Mouse (Mus musculus) cerebellum, postnatal 36 days (tissue): ENCODE results near the gene Dpp3.
A peak's percentile ranks its signal among the peaks of the same experiment; 100 is the strongest.
"Not testable (repeated sequence)": the region's sequence is repeated elsewhere in the genome, so short reads cannot be mapped to it uniquely, and the experiment has no call there.

ENCODE experiments used
- DNase-seq, 2 experiments: peaks; one replicate each; pipeline ENCODE4 v3.0.0; 2021 to 2022; ENCODE audit warnings: mixed read lengths in 2 of 2

The Dpp3 gene

DNA sequence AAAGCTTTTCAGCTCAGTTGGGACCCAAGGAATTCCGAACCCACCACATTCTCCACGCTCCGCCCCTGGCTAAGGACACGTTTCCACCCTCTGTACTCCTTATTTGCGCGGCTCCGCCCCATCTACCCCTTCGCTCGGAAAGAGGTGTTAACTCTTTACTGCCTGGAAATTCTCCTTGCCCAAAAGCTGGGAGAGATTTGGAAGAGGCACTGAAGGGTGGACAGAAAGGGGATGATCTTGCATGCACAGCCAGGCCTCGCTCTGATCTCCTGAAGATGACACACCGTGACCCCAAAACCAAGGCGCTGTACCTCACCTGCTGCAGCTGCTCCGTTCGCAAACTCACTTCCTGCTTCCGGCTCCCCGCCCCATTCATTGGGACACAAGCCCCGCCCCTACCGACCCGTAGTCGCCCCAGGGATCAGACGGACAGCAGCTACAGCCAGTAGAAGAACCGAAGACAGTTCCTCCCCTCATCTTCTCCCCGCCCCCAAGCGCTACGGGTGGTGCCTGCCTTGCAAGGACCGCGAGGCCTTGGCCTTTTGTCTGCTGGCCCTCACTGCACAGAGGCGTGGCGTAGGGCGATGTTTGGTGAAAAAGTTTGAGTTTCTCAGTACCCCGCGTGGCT, at the start of gene Dpp3:
Dpp3 (minus strand) TSS at position 384 of the 628 bp plus-strand sequence.
- peak; percentile 97 to 98 for DNase-seq

- DNase-seq = no peak
These were observed 40.1 kb upstream of the Dpp3 start for GRCm38 (mm10) chr19:4968236-4968635.

GRCm38 (mm10) chr19:4961928-4962601, 34.0 kb upstream of the Dpp3 start, which contains the start of gene Mrpl11:
Mrpl11 (plus strand) TSS chr19:4962147.
- peak; percentile 86 to 94 for DNase-seq

- DNase-seq = not testable (repeated sequence)
These were observed 20.6 kb upstream of the Dpp3 start for GRCm38 (mm10) chr19:4948641-4949040.

DNA sequence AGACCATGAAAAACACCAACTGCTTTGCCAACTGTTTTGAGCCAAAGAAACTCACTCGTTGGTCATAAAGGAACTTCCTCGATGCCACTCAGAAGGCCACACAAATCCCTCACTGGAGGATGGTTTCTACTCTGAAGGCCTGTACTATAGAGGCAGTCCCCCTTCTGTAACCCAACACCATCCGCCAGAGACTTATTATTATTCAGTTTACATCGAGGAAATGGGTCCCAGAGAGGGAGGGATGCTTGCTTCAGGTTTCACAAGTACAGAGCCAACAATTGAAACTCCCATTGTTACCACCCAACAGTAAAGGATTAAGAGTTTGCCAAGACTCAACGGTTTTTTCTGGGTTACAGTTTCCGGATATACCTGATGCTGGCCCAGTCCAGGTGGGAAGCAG, 17.5 kb upstream of the Dpp3 start:
- no peak for DNase-seq

GRCm38 (mm10) chr19:4943253-4943588, 15.1 kb upstream of the Dpp3 start:
- DNase-seq = no peak

DNA sequence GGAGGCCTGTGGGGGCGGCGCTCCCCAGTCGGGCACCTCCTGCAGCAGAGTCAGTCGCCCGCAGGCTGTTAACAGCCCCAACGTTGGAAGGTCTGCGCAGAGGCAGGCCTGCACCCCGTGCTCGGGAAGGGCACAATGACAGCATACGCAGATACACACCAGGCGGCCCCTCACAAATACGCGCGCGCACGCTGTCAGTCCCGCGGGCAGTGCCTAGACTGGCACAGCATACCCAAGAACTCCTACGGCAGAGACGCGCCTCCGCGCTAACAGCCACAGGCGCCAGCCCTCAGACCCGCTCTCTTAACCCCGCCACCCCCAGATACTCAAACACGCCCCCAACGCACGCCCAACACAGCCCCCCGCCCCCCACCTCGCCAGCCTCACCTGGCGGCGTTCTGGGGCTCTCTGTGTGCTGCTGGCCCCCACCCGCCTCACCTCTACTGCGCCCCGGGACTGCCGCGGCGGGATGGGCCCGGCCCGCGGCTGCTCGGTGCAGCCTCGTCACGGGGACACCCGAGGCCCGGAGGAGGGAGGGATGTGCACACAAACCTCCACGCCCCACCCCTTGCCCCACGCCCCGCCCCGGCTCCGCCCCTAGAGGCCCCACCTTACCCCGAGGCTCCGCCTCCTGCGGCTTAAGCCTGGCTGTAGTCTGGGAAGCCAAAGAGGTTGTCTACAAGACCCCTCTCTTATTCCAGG, 14.6 kb upstream of the Dpp3 start, which contains the start of gene Peli3:
Peli3 (minus strand) TSS at position 577 of the 702 bp plus-strand sequence.
- peak; percentile 76 to 89 for DNase-seq

- DNase-seq = peak; percentile 18 to 30
These were observed 9.6 kb upstream of the Dpp3 start for GRCm38 (mm10) chr19:4937444-4938310.

- no peak for DNase-seq
These were observed 8.8 kb upstream of the Dpp3 start for GRCm38 (mm10) chr19:4936896-4937295.

DNA sequence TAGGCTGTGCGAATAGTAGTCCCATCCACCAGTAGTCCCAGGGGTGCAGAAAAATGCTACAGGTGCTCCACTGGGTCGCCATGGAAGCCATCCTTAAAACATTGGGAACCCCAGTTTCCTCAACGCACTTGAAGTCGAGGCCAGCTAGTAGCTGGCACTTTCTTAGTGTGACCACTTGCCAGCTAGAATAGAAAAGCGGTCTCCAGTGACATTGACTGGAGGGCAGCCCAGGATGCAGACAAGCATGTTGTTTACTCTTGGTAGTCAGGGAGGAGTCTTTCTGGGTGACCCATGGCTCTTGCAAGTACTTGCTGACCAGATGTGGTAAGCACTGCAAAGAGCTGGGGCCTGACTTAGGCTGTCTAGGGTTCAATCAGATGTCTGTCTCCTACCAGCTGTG, 694 bp upstream of the Dpp3 start:
- DNase-seq = peak in 1 of 2 experiments; percentile 22

- no peak for DNase-seq
These were observed 2.8 kb downstream of the Dpp3 start for GRCm38 (mm10) chr19:4925121-4925860.

DNA sequence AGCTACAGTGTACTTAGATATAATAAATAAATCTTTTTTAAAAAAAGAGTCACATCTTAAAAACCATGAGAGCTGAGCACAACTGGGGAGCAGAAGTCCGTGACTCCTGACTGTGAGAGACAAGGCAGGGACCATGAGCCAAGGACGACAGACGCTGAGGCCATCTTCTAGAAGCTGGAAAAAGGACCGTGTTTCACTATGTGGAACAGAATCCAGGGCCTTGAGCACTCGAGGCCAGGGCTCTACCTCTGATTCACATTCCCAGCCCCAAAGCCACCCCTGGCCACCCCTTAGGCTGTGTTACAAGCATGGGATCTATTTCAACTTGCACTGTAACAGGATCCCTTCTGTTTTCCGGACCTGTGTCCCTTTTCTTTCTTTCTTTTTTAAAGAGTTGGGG, 8.4 kb downstream of the Dpp3 start:
- no peak for DNase-seq

DNA sequence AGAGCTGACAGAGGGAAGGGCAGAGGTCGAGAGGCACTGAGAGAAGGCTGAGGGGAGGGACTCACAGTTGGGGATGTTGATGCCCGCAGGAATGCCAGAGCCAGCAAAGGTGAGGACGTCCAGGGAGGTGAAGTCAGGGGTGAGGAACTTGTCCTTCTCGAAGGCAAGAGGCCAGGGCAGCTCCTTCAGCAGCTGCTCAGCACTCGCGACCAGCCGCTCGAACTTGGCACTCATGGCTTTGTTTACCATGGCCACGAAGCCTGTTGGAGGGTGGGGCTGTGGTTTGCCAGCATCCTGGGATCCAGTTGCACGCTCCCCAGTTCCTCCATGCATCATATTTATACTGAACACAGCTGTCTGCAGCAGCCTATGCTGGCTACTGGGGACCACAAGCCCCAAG, 11.3 kb downstream of the Dpp3 start:
- no peak for DNase-seq

GRCm38 (mm10) chr19:4915924-4916603, 12.0 kb downstream of the Dpp3 start:
- no peak for DNase-seq

GRCm38 (mm10) chr19:4909376-4909775, 18.7 kb downstream of the Dpp3 start:
- no peak for DNase-seq

- peak in 1 of 2 experiments; percentile 31 for DNase-seq
These were observed 20.0 kb downstream of the Dpp3 start for GRCm38 (mm10) chr19:4908107-4908506.

DNA sequence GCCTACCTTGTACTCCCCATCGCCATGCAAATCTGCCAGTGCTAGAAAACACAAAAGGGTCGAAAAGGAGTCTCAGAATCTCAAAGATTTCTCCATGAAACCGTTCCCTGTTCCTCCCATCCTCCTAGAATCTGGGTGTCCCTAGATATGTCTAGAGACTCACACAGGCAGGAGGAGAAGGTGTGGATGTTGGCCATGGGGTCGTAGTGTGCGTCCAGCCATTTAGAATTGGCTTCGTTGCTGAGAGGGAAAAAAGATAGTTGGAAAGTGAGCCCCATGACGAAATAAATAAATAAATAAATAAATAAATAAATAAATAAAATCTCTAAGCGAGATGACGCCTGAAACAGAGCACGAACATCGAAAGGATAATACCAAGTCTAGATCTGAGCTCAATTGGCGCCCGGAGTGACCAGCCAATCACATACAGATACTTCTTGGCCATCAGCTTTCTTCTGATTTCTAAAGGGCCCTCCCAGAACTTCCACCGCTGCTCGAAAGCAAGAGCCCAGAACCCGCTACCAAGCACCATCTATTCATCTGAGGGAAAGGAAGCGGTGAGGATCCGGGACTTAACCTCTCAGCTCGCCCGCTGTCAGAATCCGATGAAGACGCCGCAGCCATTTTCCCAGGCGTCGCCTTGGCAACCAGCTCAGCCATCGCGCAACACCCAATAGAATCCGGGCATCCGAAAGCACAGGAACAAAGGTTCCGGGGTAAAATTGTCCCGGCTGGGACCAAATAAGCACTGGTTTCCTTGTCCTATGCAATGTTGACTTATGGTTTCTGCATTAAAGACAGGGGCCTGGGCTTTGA, 21.9 kb downstream of the Dpp3 start, which contains the start of gene Bbs1:
Bbs1 (minus strand) TSS at position 650 of the 816 bp plus-strand sequence.
- DNase-seq = peak; percentile 75 to 84

DNA sequence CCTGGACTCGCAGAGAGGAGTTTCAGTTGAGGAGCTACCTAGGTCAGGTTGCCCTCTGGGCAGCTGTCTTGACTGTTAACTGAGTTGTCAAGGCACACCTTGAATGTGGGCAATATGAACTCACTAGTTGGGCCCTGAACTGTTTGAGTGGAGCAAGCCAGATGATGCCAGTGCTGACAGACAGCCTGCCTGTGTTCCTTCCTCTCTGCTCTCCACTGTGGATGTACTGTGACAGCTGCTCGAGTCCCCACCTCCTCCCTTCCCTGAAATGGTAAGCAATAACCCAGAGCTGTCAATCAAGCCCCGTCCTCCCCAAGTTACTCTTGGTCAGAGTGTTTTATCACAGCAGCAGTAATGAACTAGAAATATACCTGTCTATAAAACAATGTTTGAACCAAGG, 28.2 kb downstream of the Dpp3 start:
- DNase-seq = no peak

DNA sequence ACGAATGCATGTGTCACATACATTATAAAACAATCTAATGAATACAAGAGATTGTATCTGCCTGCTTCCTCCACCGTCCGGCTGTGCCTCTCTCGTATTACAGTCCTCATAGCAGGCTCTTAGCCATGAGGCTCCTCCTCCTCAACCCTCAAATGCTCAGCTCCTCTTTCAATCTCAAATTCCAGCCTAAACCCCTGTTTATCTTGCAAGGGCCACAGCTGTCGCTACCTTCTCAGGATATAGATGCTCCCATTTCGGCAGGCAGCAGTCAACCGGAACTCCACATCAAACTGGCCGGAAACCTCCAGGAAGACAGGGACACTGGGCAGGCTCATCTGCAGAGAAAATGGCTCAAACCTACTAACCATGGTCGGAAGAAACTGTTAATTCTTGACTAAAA, 29.1 kb downstream of the Dpp3 start:
- no peak for DNase-seq

GRCm38 (mm10) chr19:4896780-4897520, 31.1 kb downstream of the Dpp3 start:
- no peak for DNase-seq
